Mouse (Mus musculus) hindbrain, postnatal 0 days (tissue): Measurements from ENCODE around the gene Thrb. TPM values are rescaled to one million over a fixed set of nuclear protein-coding genes. Genes with fewer than 3 reads are reported as not detected.

Experiments used
- ATAC-seq: fragments of 200-750 bp; cut with Nextera tagmentation; 2 replicates; pipeline ENCODE4 v1.8.0; 2017; ENCODE audit warnings: mild to moderate bottlenecking, moderate TSS enrichment, moderate library complexity
- DNase-seq: peaks from one replicate; pipeline ENCODE4 v3.0.0-alpha.2; 2015; ENCODE audit warnings: low spot score
- H3K27ac ChIP-seq: fragments of 300-500 bp; sonication (generic); 2 replicates; pipeline ENCODE4 v1.5.1; 2014; ENCODE audit warnings: mild to moderate bottlenecking
- H3K27me3 ChIP-seq: fragments of 300-500 bp; sonication (generic); 2 replicates; pipeline ENCODE4 v1.6.1; 2014; ENCODE audit warnings: low read length, mixed read lengths; ENCODE audit not compliant: insufficient read depth
- H3K36me3 ChIP-seq: fragments of 300-500 bp; sonication (generic); 2 replicates; pipeline ENCODE4 v1.6.1; 2014; ENCODE audit warnings: low read length, mixed read lengths; ENCODE audit not compliant: insufficient read depth
- H3K4me1 ChIP-seq: fragments of 300-500 bp; sonication (generic); 2 replicates; pipeline ENCODE4 v1.6.1; 2014; ENCODE audit warnings: antibody characterized with exemption, low read length, mixed read lengths; ENCODE audit not compliant: insufficient read depth
- H3K4me2 ChIP-seq: fragments of 300-500 bp; sonication (generic); 2 replicates; pipeline ENCODE4 v1.6.1; 2014; ENCODE audit warnings: low read depth, mild to moderate bottlenecking, low read length, moderate library complexity, mixed read lengths
- H3K4me3 ChIP-seq: fragments of 300-500 bp; sonication (generic); 2 replicates; pipeline ENCODE4 v1.5.1; 2014; ENCODE audit warnings: low read length
- H3K9ac ChIP-seq: fragments of 300-500 bp; sonication (generic); replicated peaks from 2 replicates; pipeline ENCODE4 v1.6.1; 2014; ENCODE audit warnings: mild to moderate bottlenecking, low read length, moderate library complexity, mixed read lengths
- H3K9me3 ChIP-seq: fragments of 300-500 bp; sonication (generic); 2 replicates; pipeline ENCODE4 v1.6.1; 2016; ENCODE audit warnings: low read length, mixed read lengths
- CTCF ChIP-seq: IDR thresholded peaks from 2 replicates; pipeline ENCODE4 v1.5.1; 2016; ENCODE audit warnings: antibody characterized with exemption, control low read depth, low read depth
- WGBS: fragments of 180-500 bp; shearing (Covaris S2); extraction: QIAGEN DNeasy Blood & Tissue Kit; methylation state at CpG from one replicate; pipeline ENCODE4 v1.1.7; 2014; 5-methylcytosine and 5-hydroxymethylcytosine counted together
- polyA plus RNA-seq: library from polyadenylated mRNA; unstranded; fragments of >200 nt; fragmentation: Nextera tagmentation; extraction: Ambion mirVana; gene quantifications from 2 replicates; pipeline ENCODE4 v1.2.1, GENCODE M21; 2015
- total RNA-seq: library from RNA; depleted of rRNA; stranded (reverse); fragments of >200 nt; gene quantifications from 2 replicates; pipeline ENCODE4 v1.2.3, GENCODE M21; 2014

Gene Thrb
- total and polyA plus RNA-seq, 2 experiments from 2014 or later: 2.8 to 5.3 TPM

DNA sequence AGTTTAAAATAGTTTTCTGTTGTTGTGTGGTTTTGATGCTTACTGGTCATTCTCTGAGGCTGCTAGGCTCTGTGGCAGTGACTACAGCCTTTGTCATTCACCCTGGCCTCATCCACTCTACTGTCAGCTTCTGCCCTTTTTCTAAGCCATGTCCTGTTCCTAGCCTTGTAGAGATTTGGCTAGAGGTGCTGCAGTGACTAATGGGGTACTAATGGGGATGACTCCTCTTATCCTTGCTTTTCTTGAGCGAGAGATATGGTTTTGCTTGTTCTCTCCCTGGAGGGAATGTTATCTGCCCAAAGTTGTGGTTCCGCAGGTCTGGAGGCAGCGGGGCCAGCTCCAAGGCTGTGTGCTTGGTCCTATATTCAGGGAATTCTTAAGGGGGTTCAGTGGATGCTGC, 15.2 kb downstream of the Thrb start:
- DNase-seq: no peak
- TF ChIP-seq CTCF: no peak
- ATAC-seq: no peak

DNA sequence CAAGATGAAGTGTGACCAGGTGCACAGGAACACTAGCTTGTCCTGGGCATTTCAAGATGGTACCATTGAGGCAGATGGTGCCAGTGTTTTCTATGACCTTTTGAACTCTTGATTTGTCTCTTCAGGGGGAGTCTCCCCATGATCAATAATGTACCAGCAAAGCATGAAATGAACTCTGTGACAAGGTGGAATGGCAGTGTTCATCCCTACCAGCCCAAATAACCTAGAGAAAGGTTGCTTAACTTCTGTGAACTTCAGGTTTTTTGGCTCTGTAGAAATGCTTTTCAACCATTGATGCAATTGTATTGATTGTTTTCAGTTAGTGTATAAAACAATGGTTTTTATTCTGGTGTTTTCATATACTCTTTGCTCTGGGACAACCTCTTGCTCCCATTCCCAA, 21.4 kb downstream of the Thrb start:
- no peaks in the 10 kb centered on the region for H3K36me3 ChIP-seq
- no peak overlapping the region for H3K27ac ChIP-seq
- no peak for ATAC-seq
- H3K4me3 ChIP-seq: no peak overlapping the region
- no peak for DNase-seq
- H3K4me1 ChIP-seq: no peaks in the 10 kb centered on the region
- H3K27me3 ChIP-seq: no peaks in the 10 kb centered on the region
- TF ChIP-seq CTCF: no peak
- no peak overlapping the region for H3K4me2 ChIP-seq
- no peak overlapping the region for H3K9ac ChIP-seq
- no peaks in the 10 kb centered on the region for H3K9me3 ChIP-seq

More for the DNA sequence above, 15.2 kb downstream of the Thrb start:
- Histone ChIP-seq H3K36me3 (no peaks in the 10 kb centered on the region), H3K27me3 (no peaks in the 10 kb centered on the region), H3K9me3 (no peaks in the 10 kb centered on the region), H3K27ac (no peak overlapping the region), H3K9ac (no peak overlapping the region), H3K4me2 (no peak overlapping the region), H3K4me1 (no peaks in the 10 kb centered on the region), H3K4me3 (no peak overlapping the region)
- WGBS: 91% methylated on average over 3 of the region's 3 CpGs

DNA sequence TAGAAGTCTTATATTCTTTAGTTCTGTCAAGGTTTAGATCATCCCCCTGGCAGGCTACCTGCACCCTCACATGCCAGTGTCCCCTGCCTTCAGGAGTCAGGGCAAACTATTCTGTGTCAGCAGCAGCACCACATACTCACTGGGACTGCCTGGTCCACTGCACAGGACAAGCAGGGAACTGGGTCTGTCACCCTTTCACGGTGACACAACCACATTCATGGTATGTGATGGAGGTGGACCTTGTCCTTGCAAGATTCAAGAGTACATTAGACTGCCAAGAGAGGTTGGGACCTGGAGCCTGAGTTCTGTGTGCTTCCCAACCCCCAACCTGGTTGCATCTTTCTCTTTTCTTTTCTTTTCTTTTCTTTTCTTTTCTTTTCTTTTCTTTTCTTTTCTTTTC, 24.8 kb downstream of the Thrb start:
- ATAC-seq: no peak
- Histone ChIP-seq H3K9me3 (no peaks in the 10 kb centered on the region), H3K4me2 (no peak overlapping the region), H3K4me3 (no peak overlapping the region), H3K4me1 (no peaks in the 10 kb centered on the region), H3K36me3 (no peaks in the 10 kb centered on the region), H3K9ac (no peak overlapping the region), H3K27ac (no peak overlapping the region), H3K27me3 (no peaks in the 10 kb centered on the region)
- no peak for TF ChIP-seq CTCF
- DNase-seq: no peak
- WGBS: 85% methylated on average over 1 of the region's 1 CpGs

DNA sequence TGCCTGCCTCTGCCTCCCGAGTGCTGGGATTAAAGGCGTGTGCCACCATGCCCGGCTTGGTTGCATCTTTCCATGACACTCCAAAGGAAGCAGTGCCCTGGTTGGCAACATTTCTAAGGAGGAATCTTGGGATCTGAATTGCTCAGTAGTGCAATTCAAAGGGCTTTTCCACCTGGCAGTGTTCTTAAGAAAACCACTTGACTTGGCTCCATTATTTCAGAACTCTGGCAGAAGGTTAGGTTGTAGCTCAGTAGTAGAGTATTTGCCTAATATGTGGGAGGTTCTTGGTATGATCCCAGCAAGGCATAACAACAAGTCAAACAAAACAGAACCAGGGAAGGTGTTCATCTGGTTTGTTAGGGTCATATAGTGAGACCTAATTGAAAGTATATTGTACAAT, 25.4 kb downstream of the Thrb start:
- no peak for ATAC-seq
- no peak for TF ChIP-seq CTCF
- Histone ChIP-seq H3K27ac (no peak overlapping the region), H3K9me3 (no peaks in the 10 kb centered on the region), H3K4me2 (no peak overlapping the region), H3K9ac (no peak overlapping the region), H3K4me3 (no peak overlapping the region), H3K36me3 (no peaks in the 10 kb centered on the region), H3K4me1 (no peaks in the 10 kb centered on the region), H3K27me3 (no peaks in the 10 kb centered on the region)
- 91% methylated on average over 3 of the region's 3 CpGs for WGBS
- DNase-seq: no peak

DNA sequence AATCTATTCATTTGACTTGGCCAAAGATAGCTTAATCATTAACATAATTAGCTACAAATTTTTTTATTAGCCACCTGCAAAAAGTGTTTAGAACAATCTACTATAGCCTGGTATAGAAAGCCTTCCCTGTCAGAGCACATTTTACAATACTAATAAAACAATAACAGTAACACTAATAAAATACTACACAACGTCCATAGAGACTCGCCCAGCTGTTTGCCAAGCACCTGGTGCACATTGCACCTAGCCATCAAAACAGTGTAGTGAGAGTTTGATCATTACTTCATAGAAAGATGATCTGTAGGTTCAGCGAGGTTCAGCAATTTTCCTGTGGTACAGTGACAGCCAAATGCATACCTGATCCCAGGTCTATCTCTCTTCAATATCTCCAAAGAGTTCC, 26.9 kb downstream of the Thrb start:
- no peak for DNase-seq
- Histone ChIP-seq H3K27ac (no peak overlapping the region), H3K4me3 (no peak overlapping the region), H3K36me3 (no peaks in the 10 kb centered on the region), H3K27me3 (no peaks in the 10 kb centered on the region), H3K4me2 (no peak overlapping the region), H3K4me1 (no peaks in the 10 kb centered on the region), H3K9me3 (no peaks in the 10 kb centered on the region), H3K9ac (no peak overlapping the region)
- ATAC-seq: no peak
- no peak for TF ChIP-seq CTCF
- WGBS: 85% methylated on average over 3 of the region's 3 CpGs

DNA sequence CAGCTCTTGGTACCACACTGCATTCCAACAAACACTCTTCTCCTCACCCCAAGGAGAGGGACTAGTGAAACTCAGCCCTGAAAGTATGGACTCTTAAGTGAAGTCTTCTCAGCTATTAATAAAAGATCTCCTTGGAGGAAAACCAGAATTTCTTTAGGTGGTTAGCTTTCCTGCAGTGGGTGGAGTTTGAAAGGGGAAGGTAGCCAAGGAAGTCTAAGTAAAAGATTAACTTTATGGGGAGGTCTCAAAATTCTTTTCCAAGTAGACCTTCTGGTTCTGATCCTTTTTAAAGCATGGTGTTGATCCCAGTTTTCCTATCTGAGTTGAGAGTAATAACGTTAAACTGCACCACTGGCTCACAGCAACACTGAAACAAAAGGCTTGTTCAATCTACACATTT, 31.2 kb downstream of the Thrb start:
- WGBS: 88% methylated on average over 1 of the region's 1 CpGs

DNA sequence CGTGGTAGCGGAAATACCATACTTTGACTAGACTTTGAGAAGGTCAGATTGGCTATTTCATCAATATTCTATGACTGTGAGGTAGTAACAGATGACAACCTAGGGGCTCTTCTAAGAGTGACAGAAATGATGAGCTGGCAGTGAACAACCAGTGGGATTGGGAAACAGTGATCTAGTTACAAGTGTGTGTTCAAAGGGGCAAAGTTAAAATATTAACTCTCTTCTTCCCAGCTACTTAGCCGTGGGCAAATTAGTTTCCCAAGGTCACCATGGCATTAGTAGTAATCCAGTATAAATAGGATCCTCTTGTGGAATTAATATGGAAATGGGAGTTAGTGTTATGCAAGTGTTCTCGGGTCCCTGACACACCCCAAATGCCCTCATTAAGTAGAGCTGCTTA, 35.5 kb downstream of the Thrb start:
- ATAC-seq (no peak), DNase-seq (no peak)
- Histone ChIP-seq H3K27me3 (no peaks in the 10 kb centered on the region), H3K4me2 (no peak overlapping the region), H3K9ac (no peak overlapping the region), H3K9me3 (no peaks in the 10 kb centered on the region), H3K36me3 (no peaks in the 10 kb centered on the region), H3K4me3 (no peak overlapping the region), H3K4me1 (no peaks in the 10 kb centered on the region), H3K27ac (no peak overlapping the region)
- 89% methylated on average over 4 of the region's 4 CpGs for WGBS
- no peak for TF ChIP-seq CTCF

More for the DNA sequence above, 31.2 kb downstream of the Thrb start:
- Histone ChIP-seq H3K9me3 (no peaks in the 10 kb centered on the region), H3K36me3 (no peaks in the 10 kb centered on the region), H3K4me2 (no peak overlapping the region), H3K27ac (no peak overlapping the region), H3K4me3 (no peak overlapping the region), H3K4me1 (no peaks in the 10 kb centered on the region), H3K9ac (no peak overlapping the region), H3K27me3 (no peaks in the 10 kb centered on the region)
- TF ChIP-seq CTCF: no peak
- ATAC-seq (no peak), DNase-seq (no peak)
